Mouse (Mus musculus) heart, embryonic 11.5 days (tissue): Measurements from ENCODE around the gene Catsper1. TPM values are rescaled to one million over a fixed set of nuclear protein-coding genes. Genes with fewer than 3 reads are reported as not detected.

ENCODE experiments used
- ATAC-seq: fragments of 200-750 bp; cut with Nextera tagmentation; replicated peaks from 2 replicates; pipeline ENCODE4 v1.8.0; 2017; ENCODE audit warnings: moderate library complexity; ENCODE audit not compliant: insufficient number of reproducible peaks, low FRiP score, low TSS enrichment
- H3K27ac ChIP-seq: fragments of 300-500 bp; sonication (generic); 2 replicates; pipeline ENCODE4 v1.5.1; 2014; ENCODE audit warnings: mild to moderate bottlenecking, low read depth, low read length
- H3K27me3 ChIP-seq: fragments of 300-500 bp; sonication (generic); 2 replicates; pipeline ENCODE4 v1.6.1; 2014; ENCODE audit warnings: mild to moderate bottlenecking, low read length, mixed read lengths; ENCODE audit not compliant: control insufficient read depth, insufficient read depth
- H3K36me3 ChIP-seq: fragments of 300-500 bp; sonication (generic); 2 replicates; pipeline ENCODE4 v1.6.1; 2014; ENCODE audit warnings: mild to moderate bottlenecking, low read length, moderate library complexity, mixed read lengths; ENCODE audit not compliant: control insufficient read depth, insufficient read depth
- H3K4me1 ChIP-seq: fragments of 300-500 bp; sonication (generic); 2 replicates; pipeline ENCODE4 v1.6.1; 2014; ENCODE audit warnings: low read length; ENCODE audit not compliant: control insufficient read depth, insufficient read depth
- H3K4me2 ChIP-seq: fragments of 300-500 bp; sonication (generic); 2 replicates; pipeline ENCODE4 v1.6.1; 2014; ENCODE audit warnings: mild to moderate bottlenecking, moderate library complexity
- H3K4me3 ChIP-seq: fragments of 300-500 bp; sonication (generic); 2 replicates; pipeline ENCODE4 v1.5.1; 2014; ENCODE audit warnings: low read depth, low read length
- H3K9ac ChIP-seq: fragments of 300-500 bp; sonication (generic); 2 replicates; pipeline ENCODE4 v1.6.1; 2014; ENCODE audit warnings: mild to moderate bottlenecking, low read depth, low read length, moderate library complexity
- H3K9me3 ChIP-seq: fragments of 300-500 bp; sonication (generic); replicated peaks from 2 replicates; pipeline ENCODE4 v1.6.1; 2016; ENCODE audit warnings: low read length; ENCODE audit not compliant: control insufficient read depth
- WGBS: fragments of 180-500 bp; shearing (Covaris S2); extraction: QIAGEN DNeasy Blood & Tissue Kit; methylation state at CpG from one replicate; pipeline ENCODE4 v1.1.7; 2014; ENCODE audit not compliant: insufficient replicate concordance; 5-methylcytosine and 5-hydroxymethylcytosine counted together
- polyA plus RNA-seq: library from polyadenylated mRNA; unstranded; fragments of >200 nt; fragmentation: Nextera tagmentation; extraction: Ambion mirVana; gene quantifications from 2 replicates; pipeline ENCODE4 v1.2.1, GENCODE M21; 2014

Catsper1 gene
- polyA plus RNA-seq, 1 experiment from 2014 or later, result not detected

DNA sequence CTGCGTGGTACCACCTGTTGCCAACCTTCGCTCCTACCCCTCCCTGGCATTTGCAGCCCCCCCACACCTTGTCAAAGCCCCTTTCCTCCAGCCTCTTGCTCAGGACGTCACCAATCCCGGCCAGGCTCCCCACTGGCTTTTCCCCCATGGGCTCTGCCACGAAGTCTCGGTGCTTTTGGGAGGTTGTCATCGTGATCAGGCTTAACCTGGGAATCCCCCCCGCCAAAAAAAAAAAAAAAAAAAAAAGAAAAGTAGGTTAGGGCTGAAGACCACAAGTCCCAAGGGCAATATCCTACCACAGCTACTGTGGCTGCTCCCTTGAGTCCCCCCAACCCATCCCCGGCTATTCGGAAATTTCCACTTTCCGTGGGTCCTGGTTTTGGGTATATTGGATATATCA, 30.2 kb downstream of the Catsper1 start:
- Histone ChIP-seq H3K4me2 (peak overlapping the region; percentile 80), H3K4me1 (peaks cover 12% of the 10 kb centered on the region), H3K36me3 (peaks cover 23% of the 10 kb centered on the region), H3K27ac (no peak overlapping the region), H3K9me3 (no peaks in the 10 kb centered on the region), H3K9ac (peak overlapping the region; percentile 83), H3K27me3 (no peaks in the 10 kb centered on the region), H3K4me3 (peak overlapping the region; percentile 98)
- ATAC-seq, result no peak
- 20% methylated on average over 11 of the region's 11 CpGs for WGBS

DNA sequence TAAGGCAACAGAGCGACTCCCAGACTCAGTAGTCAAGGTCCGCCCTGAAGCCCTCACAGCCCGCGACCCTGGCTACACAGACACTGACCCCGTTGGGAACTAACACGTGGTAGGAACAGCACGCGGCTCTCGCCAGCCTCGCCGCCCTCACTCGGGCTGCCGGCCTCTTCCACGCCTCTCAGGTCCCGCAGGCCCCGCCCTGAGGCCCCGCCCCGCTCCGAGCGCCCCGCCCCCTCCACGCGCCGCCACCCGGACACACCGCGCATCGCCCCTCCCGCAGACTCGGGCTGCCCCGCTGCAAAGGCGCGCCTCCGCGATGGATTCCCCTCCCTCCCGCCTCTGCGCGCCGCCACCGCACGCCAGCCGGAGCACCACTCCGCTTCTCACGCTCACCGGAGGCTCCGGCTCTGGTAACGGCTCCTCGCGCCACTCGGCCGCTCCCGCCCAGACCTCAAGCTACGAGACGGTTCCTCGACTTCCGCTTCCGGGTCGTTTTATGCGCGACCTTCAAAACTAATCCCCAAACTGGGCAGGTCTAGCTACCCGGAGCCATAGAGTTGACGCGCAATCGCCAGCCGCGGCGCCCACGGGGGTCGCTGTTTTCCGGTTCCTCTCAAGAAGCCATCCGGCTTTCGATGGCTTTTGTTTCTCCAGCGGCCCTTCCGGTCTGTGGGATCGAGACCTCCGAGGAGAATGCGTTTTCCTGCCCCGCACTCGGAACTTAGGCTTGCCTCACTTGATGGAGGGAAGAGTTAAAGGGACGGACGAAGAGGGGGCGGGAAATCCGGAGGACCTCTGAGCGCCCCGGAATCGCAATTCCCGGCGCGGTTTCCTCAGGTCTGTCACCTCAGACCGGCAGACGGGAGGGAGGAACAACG, 30.9 kb downstream of the Catsper1 start, which contains the start of gene Eif1ad:
Eif1ad (plus strand) TSS at position 567 of the 878 bp plus-strand sequence.
- no peaks in the 10 kb centered on the region for H3K27me3 ChIP-seq
- ATAC-seq, result peak; percentile 93
- peaks cover 25% of the 10 kb centered on the region for H3K36me3 ChIP-seq
- peak within 1 kb of the TSS; percentile 93 for H3K27ac ChIP-seq
- H3K4me1 ChIP-seq, result peaks cover 12% of the 10 kb centered on the region
- under 1% methylated on average over 84 of the region's 92 CpGs for WGBS
- peak within 1 kb of the TSS; percentile 98 for H3K4me3 ChIP-seq
- peak within 1 kb of the TSS; percentile 83 for H3K9ac ChIP-seq
- peak within 1 kb of the TSS; percentile 80 for H3K4me2 ChIP-seq
- no peaks in the 10 kb centered on the region for H3K9me3 ChIP-seq

DNA sequence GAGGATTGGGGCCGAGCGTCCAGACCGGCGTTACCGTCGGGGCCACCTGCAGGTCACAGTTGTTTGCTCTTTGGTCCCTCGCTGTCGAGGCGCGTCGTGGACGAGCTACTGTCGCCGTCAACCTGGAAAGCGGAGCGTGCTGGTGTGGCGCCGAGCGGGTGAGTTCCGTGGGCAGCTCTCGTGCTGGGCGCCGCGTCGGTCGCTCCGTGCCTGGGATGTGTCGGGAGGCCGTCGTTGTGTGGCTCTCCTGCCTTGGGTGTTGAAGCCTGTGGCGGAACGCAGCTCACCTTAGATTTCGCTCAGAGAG, 31.5 kb downstream of the Catsper1 start, which contains the start of gene Banf1:
Banf1 (minus strand) TSS at position 116 of the 307 bp plus-strand sequence.
- Histone ChIP-seq H3K27ac (peak within 1 kb of the TSS; percentile 93), H3K9me3 (no peaks in the 10 kb centered on the region), H3K4me3 (peak within 1 kb of the TSS; percentile 98), H3K4me1 (peaks cover 12% of the 10 kb centered on the region), H3K36me3 (peaks cover 30% of the 10 kb centered on the region), H3K27me3 (no peaks in the 10 kb centered on the region), H3K9ac (peak within 1 kb of the TSS; percentile 83), H3K4me2 (peak within 1 kb of the TSS; percentile 80)
- no peak for ATAC-seq
- WGBS, result 1% methylated on average over 33 of the region's 33 CpGs

DNA sequence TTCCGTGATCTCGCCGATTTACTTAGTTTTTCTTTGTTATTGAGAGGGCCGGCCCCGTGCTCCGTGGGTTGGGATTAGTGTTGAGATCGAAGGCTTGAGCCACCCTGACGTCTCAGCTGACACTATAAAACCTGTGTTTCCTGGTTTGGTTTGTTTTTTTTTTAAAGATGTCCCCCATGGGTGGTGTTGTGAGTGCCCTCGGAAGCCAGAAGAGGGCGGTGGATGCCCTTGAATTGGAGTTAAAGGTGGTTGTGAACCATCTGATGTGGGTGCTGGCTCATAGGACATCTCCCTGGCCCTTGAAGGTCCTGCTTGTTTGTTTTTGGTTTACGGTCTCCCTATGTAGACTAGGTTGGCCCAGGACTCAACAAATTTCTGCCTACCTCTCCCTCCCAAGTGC, 31.9 kb downstream of the Catsper1 start:
- H3K4me1 ChIP-seq, result peaks cover 12% of the 10 kb centered on the region
- ATAC-seq, result no peak
- peak overlapping the region; percentile 93 for H3K27ac ChIP-seq
- H3K36me3 ChIP-seq, result peaks cover 31% of the 10 kb centered on the region
- no peaks in the 10 kb centered on the region for H3K27me3 ChIP-seq
- peak overlapping the region; percentile 80 for H3K4me2 ChIP-seq
- peak overlapping the region; percentile 98 for H3K4me3 ChIP-seq
- H3K9ac ChIP-seq, result peak overlapping the region; percentile 83
- 10% methylated on average over 11 of the region's 11 CpGs for WGBS
- no peaks in the 10 kb centered on the region for H3K9me3 ChIP-seq

DNA sequence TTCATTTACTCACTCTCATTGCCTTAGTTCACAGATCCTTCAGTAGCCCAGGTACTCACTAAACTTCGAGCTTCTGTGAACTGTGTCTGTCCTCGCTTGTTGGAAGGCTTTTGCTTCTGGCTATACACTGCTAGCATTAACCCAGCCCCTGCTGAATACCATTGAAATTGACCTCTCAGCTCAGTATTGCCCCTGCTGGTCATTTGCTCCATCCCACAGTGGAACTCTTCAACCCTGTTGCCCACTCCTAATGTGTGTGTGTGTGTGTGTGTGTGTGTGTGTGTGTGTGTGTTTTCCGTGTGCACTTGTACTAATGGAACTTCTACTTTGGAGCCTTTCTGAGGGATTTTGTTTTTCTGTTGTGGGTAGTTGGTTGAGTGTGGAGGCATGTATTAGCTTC, 35.4 kb downstream of the Catsper1 start:
- H3K9ac ChIP-seq, result no peak overlapping the region
- H3K4me1 ChIP-seq, result peaks cover 9% of the 10 kb centered on the region
- no peak overlapping the region for H3K4me2 ChIP-seq
- ATAC-seq, result no peak
- no peaks in the 10 kb centered on the region for H3K9me3 ChIP-seq
- H3K36me3 ChIP-seq, result peaks cover 26% of the 10 kb centered on the region
- 84% methylated on average over 3 of the region's 3 CpGs for WGBS
- H3K4me3 ChIP-seq, result no peak overlapping the region
- no peak overlapping the region for H3K27ac ChIP-seq
- no peaks in the 10 kb centered on the region for H3K27me3 ChIP-seq

DNA sequence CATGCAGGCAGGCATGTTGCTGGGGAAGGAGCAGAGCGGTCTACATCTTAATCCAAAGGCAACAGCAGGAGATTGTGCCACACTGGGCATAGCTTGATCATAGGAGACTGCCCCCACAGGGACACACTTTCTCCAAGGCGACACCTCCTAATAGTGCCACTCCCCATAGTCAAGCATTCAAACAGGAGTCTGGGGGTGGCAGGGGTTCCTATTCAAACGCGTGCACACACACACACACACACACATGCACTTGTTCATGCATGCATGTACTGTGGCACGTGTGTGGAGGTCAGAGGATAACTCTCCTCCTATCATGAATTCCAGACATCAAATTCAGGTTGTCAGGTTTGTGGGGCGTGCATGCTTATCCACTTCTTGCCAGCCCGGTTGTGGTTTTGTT, 37.2 kb downstream of the Catsper1 start:
- H3K4me2 ChIP-seq, result no peak overlapping the region
- H3K4me1 ChIP-seq, result peaks cover 7% of the 10 kb centered on the region
- H3K9ac ChIP-seq, result no peak overlapping the region
- WGBS, result 91% methylated on average over 7 of the region's 7 CpGs
- H3K27me3 ChIP-seq, result no peaks in the 10 kb centered on the region
- no peaks in the 10 kb centered on the region for H3K9me3 ChIP-seq
- H3K36me3 ChIP-seq, result peaks cover 26% of the 10 kb centered on the region
- H3K27ac ChIP-seq, result no peak overlapping the region
- ATAC-seq, result no peak
- no peak overlapping the region for H3K4me3 ChIP-seq

DNA sequence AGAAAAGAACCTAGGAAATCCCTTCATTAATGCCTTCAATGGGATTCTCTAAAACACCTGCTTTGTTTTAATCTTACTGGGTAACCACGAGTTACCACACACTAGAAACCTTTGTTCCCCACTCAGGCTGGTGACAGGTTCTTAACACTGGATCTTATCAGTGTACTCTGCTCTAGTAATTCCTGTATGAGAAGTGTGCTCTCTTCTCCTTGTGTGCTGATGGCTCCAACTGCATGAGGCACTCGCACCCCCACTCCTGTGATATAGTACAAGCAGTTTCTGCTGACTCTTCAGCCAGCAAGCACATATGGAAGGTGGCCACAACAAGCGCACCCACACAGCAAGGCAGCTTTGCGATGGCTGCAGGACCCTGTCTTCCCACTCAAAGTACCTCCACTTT, 38.6 kb downstream of the Catsper1 start:
- ATAC-seq, result no peak
- WGBS, result 73% methylated on average over 4 of the region's 4 CpGs
- Histone ChIP-seq H3K27me3 (no peaks in the 10 kb centered on the region), H3K36me3 (peaks cover 31% of the 10 kb centered on the region), H3K9me3 (no peaks in the 10 kb centered on the region), H3K9ac (no peak overlapping the region), H3K4me3 (no peak overlapping the region), H3K4me2 (no peak overlapping the region), H3K4me1 (no peaks in the 10 kb centered on the region), H3K27ac (no peak overlapping the region)

DNA sequence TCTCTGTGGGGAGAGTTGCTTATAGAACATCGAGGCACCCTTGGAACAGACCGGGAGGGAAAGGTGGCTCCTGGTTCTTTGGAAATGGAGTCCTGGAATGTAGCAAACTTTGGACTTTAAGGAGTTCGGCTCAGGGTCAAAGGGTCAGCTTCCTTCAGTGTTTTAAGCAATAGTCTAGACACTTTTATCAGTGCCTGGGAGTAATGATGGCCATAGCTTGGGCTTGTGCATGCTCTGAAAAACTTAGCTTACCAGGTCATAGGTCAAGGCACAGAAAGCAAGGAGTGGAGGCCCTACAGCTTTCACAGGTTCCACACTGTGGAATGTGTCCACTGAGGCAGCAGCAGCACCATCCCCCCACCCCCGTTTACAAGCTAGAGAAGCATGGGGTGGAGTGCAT, 39.2 kb downstream of the Catsper1 start:
- no peaks in the 10 kb centered on the region for H3K27me3 ChIP-seq
- no peak overlapping the region for H3K27ac ChIP-seq
- 66% methylated on average over 4 of the region's 4 CpGs for WGBS
- no peak overlapping the region for H3K4me2 ChIP-seq
- H3K9ac ChIP-seq, result no peak overlapping the region; the same call in 1 of the 2 replicates
- peaks cover 33% of the 10 kb centered on the region for H3K36me3 ChIP-seq
- no peaks in the 10 kb centered on the region for H3K9me3 ChIP-seq
- H3K4me1 ChIP-seq, result no peaks in the 10 kb centered on the region
- ATAC-seq, result no peak
- H3K4me3 ChIP-seq, result no peak overlapping the region

DNA sequence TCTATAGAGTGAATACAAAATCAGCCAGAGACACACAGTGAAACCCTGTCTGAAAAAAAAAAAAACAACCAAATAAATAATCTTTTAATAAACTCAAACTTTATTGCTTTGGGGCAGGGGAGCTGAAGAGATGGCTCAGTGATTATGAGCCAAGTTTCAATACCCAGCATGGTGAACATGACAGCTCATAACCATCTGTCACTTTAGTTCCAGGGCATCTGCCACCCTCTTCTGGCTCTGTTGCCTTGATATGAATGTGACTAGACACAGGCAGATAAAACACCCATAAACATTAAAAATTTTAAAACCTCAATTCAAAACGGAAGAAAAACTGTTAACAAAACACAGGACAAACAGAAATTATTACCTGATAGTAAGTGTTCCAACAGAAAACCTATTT, 41.9 kb downstream of the Catsper1 start:
- Histone ChIP-seq H3K4me3 (no peak overlapping the region), H3K4me1 (no peaks in the 10 kb centered on the region), H3K27me3 (no peaks in the 10 kb centered on the region), H3K9ac (no peak overlapping the region), H3K4me2 (no peak overlapping the region), H3K36me3 (peaks cover 37% of the 10 kb centered on the region), H3K27ac (no peak overlapping the region), H3K9me3 (no peaks in the 10 kb centered on the region)
- ATAC-seq, result no peak
- WGBS, result 90% methylated on average over 1 of the region's 1 CpGs
